Mouse (Mus musculus) adrenal gland, adult 8-10 months (tissue): ENCODE results near the gene Zkscan16. TPM values are rescaled to one million over a fixed set of nuclear protein-coding genes. Genes with fewer than 3 reads are reported as not detected.
A peak's percentile ranks its signal among the peaks of the same experiment; 100 is the strongest.

Experiments
- DNase-seq: peaks from one replicate; pipeline ENCODE4 v3.0.0; 2022
- total RNA-seq, 4 experiments: library from RNA; stranded (reverse); gene quantifications; 2 replicates each; pipeline ENCODE4 v1.2.4; 2022

Gene Zkscan16
- total RNA-seq = 10 to 100 TPM in 2 of 4 experiments, 1 to 10 TPM in 2; 4.3 to 11.6 (median 8.5) TPM

- DNase-seq = peak; percentile 63
Measured at GRCm38 (mm10) chr4:58943420-58944205, at the start of gene Zkscan16. Gene Zkscan16 (plus strand): TSS chr4:58943628.

GRCm38 (mm10) chr4:58894399-58894798, 49.0 kb upstream of the Zkscan16 start:
- no peak for DNase-seq

GRCm38 (mm10) chr4:58897436-58897835, 46.0 kb upstream of the Zkscan16 start:
- DNase-seq = no peak

- no peak for DNase-seq
Measured at GRCm38 (mm10) chr4:58898318-58898717, 45.1 kb upstream of the Zkscan16 start.

- DNase-seq = no peak
Measured at GRCm38 (mm10) chr4:58907453-58907852, 36.0 kb upstream of the Zkscan16 start.

GRCm38 (mm10) chr4:58910175-58911068, 33.0 kb upstream of the Zkscan16 start:
- DNase-seq = no peak

- peak; percentile 36 for DNase-seq
Measured at GRCm38 (mm10) chr4:58911069-58911830, 32.2 kb upstream of the Zkscan16 start.

GRCm38 (mm10) chr4:58911831-58912628, 31.4 kb upstream of the Zkscan16 start:
- peak; percentile 42 for DNase-seq

- peak; percentile 85 for DNase-seq
Measured at GRCm38 (mm10) chr4:58912629-58913335, 30.6 kb upstream of the Zkscan16 start, which contains the start of gene Ecpas. Gene Ecpas (minus strand): TSS chr4:58912749.

GRCm38 (mm10) chr4:58913336-58914026, 29.9 kb upstream of the Zkscan16 start:
- no peak for DNase-seq

- peak; percentile 67 for DNase-seq
Measured at GRCm38 (mm10) chr4:58915081-58915826, 28.2 kb upstream of the Zkscan16 start.

- DNase-seq = no peak
Measured at GRCm38 (mm10) chr4:58923933-58924332, 19.5 kb upstream of the Zkscan16 start.

GRCm38 (mm10) chr4:58925664-58926063, 17.8 kb upstream of the Zkscan16 start:
- no peak for DNase-seq

GRCm38 (mm10) chr4:58926120-58926519, 17.3 kb upstream of the Zkscan16 start:
- no peak for DNase-seq

- no peak for DNase-seq
Measured at GRCm38 (mm10) chr4:58927661-58928060, 15.8 kb upstream of the Zkscan16 start.

- DNase-seq = no peak
Measured at GRCm38 (mm10) chr4:58932541-58932940, 10.9 kb upstream of the Zkscan16 start.

- DNase-seq = no peak
Measured at GRCm38 (mm10) chr4:58934308-58934707, 9.1 kb upstream of the Zkscan16 start.

GRCm38 (mm10) chr4:58934746-58935476, 8.5 kb upstream of the Zkscan16 start:
- DNase-seq = peak; percentile 48

- no peak for DNase-seq
Measured at GRCm38 (mm10) chr4:58935846-58936245, 7.6 kb upstream of the Zkscan16 start.
